ENCODE assay signal across 19 mouse cellular contexts in genomic region chr3:130932723-130933122, GRCm38 (mm10).
DNase-seq lines count a peak whose midpoint lies in the region; ATAC-seq and TF ChIP-seq lines count a peak whose summit lies in the region.
"Had no signal": no experiment of that assay in that cellular context is flagged by ENCODE, and none has a peak within 500 bp of the region (broad histone marks: within the 10 kb centered on the region; RNA-seq: fewer than 3 reads in every experiment).

No protein-coding gene starts in this region.

- ATAC-seq in heart, embryonic 12.5 days (ENCODE audit: insufficient number of reproducible peaks, low FRiP score) = no peak
- no peak for ATAC-seq in midbrain, embryonic 15.5 days (replicated peaks)
- ATAC-seq in Patski = peak; percentile 90
- ATAC-seq in cerebellum, adult (ENCODE audit: insufficient number of reproducible peaks, low FRiP score, low TSS enrichment) = no peak
- ATAC-seq: forebrain, embryonic 13.5 days; forebrain, postnatal 0 days; intestine, embryonic 16.5 days had no signal

- DNase-seq in heart, adult 11 months = peak; percentile 78
- no peak for DNase-seq in midbrain, embryonic 10.5 days (ENCODE audit: low spot score)
- no peak for DNase-seq in Patski (ENCODE audit: low read depth, low spot score)
- no peak for DNase-seq in spleen, adult 12 weeks (ENCODE audit: low spot score)
- DNase-seq: adrenal gland, postnatal 10 days; cerebellum, adult 11-12 months; cerebellum, adult 9-11 months; cerebellum, postnatal 36 days; forebrain, postnatal 0 days; gastrocnemius, postnatal 25 days had no signal

- peaks cover 23% of the 10 kb centered on the region for H3K4me1 ChIP-seq in heart, embryonic 12.5 days (replicated peaks)
- H3K4me1 ChIP-seq in midbrain, embryonic 10.5 days = peaks cover 15% of the 10 kb centered on the region
- peaks cover 4% of the 10 kb centered on the region; the same call in 1 of the 2 replicates for H3K4me1 ChIP-seq in midbrain, embryonic 15.5 days
- H3K4me1 ChIP-seq: forebrain, embryonic 13.5 days; hindbrain, embryonic 15.5 days had no signal

- CTCF ChIA-PET in Patski (lab: Charles Lee) = interaction anchor here (0.9 to 3.8 kb wide), 2 partner anchors 9 to 24 kb away, joined by 3 to 10 read pairs; no protein-coding TSS in a partner anchor

- 68% methylated on average over 6 of the region's 6 CpGs for WGBS in heart, embryonic 12.5 days
- WGBS in midbrain, embryonic 10.5 days = 81% methylated on average over 6 of the region's 6 CpGs
- WGBS in midbrain, embryonic 15.5 days = 78% methylated on average over 6 of the region's 6 CpGs

- no peak overlapping the region for H3K27ac ChIP-seq in heart, embryonic 12.5 days (ENCODE audit: poor library complexity, severe bottlenecking)
- H3K27ac ChIP-seq in midbrain, embryonic 10.5 days (replicated peaks) = peak overlapping the region; percentile 43; the same call in 1 of the 2 replicates
- no peak overlapping the region for H3K27ac ChIP-seq in midbrain, embryonic 15.5 days
- H3K27ac ChIP-seq: forebrain, embryonic 13.5 days; hindbrain, embryonic 10.5 days; hindbrain, embryonic 15.5 days had no signal

- no peak overlapping the region for H3K9ac ChIP-seq in heart, embryonic 12.5 days
- H3K9ac ChIP-seq in midbrain, embryonic 15.5 days = no peak overlapping the region
- H3K9ac ChIP-seq: forebrain, embryonic 13.5 days; forebrain, postnatal 0 days; hindbrain, embryonic 15.5 days had no signal

- no peak for TF ChIP-seq CTCF in Patski (IDR thresholded peaks at IDR 0.05)

- in situ Hi-C loops in Patski (cut with MboI; ENCODE audit: low pct_unique_long_range_greater_than_20kb) = no loop called here

- no peak overlapping the region for H3K4me3 ChIP-seq in heart, embryonic 12.5 days
- H3K4me3 ChIP-seq in midbrain, embryonic 10.5 days = no peak overlapping the region
- no peak overlapping the region for H3K4me3 ChIP-seq in midbrain, embryonic 15.5 days
- H3K4me3 ChIP-seq in myocyte = no peak overlapping the region
- H3K4me3 ChIP-seq: forebrain, embryonic 13.5 days; hindbrain, embryonic 10.5 days; hindbrain, embryonic 15.5 days had no signal

- H3K4me2 ChIP-seq in heart, embryonic 12.5 days = no peak overlapping the region
- no peak overlapping the region for H3K4me2 ChIP-seq in midbrain, embryonic 15.5 days
- H3K4me2 ChIP-seq in myocyte (ENCODE audit: low read depth) = peak overlapping the region; percentile 66
- H3K4me2 ChIP-seq: forebrain, embryonic 13.5 days; heart, embryonic 11.5 days; hindbrain, embryonic 15.5 days had no signal

- TF ChIP-seq POLR2A in myocyte (IDR thresholded peaks at IDR 0.05; ENCODE audit: insufficient read length, low read depth) = no peak

- POLR2A ChIA-PET in Patski (lab: Charles Lee) = no interaction called here

- no peaks in the 10 kb centered on the region for H3K27me3 ChIP-seq in heart, embryonic 12.5 days (replicated peaks)
- H3K27me3 ChIP-seq in midbrain, embryonic 10.5 days (ENCODE audit: low read depth, poor library complexity, severe bottlenecking) = peaks cover 9% of the 10 kb centered on the region; the same call in 1 of the 2 replicates
- H3K27me3 ChIP-seq in midbrain, embryonic 15.5 days (replicated peaks) = no peaks in the 10 kb centered on the region
- H3K27me3 ChIP-seq in Patski (no peaks in the 10 kb centered on the region), myocyte (ENCODE audit: control insufficient read depth, insufficient read depth, insufficient read length) (no peaks in the 10 kb centered on the region)
- H3K27me3 ChIP-seq: hindbrain, embryonic 15.5 days had no signal

- no peaks in the 10 kb centered on the region for H3K79me2 ChIP-seq in myocyte (ENCODE audit: control insufficient read depth, insufficient read depth)

- no peaks in the 10 kb centered on the region for H3K36me3 ChIP-seq in heart, embryonic 12.5 days
- H3K36me3 ChIP-seq in midbrain, embryonic 10.5 days = no peaks in the 10 kb centered on the region
- no peaks in the 10 kb centered on the region for H3K36me3 ChIP-seq in midbrain, embryonic 15.5 days (replicated peaks)
- no peaks in the 10 kb centered on the region for H3K36me3 ChIP-seq in myocyte (ENCODE audit: control insufficient read depth, insufficient read depth)
- H3K36me3 ChIP-seq: hindbrain, embryonic 10.5 days; hindbrain, embryonic 15.5 days had no signal

- H3K9me3 ChIP-seq in heart, embryonic 12.5 days (replicated peaks) = no peaks in the 10 kb centered on the region
- no peaks in the 10 kb centered on the region; the same call in 1 of the 2 replicates for H3K9me3 ChIP-seq in midbrain, embryonic 10.5 days (replicated peaks)
- H3K9me3 ChIP-seq in midbrain, embryonic 15.5 days = no peaks in the 10 kb centered on the region
- H3K9me3 ChIP-seq: forebrain, embryonic 13.5 days; hindbrain, embryonic 10.5 days; hindbrain, embryonic 15.5 days had no signal

- no peak overlapping the region for H3ac ChIP-seq in myocyte (ENCODE audit: control insufficient read depth, insufficient read length)

TF ChIP-seq in myocyte, 11 proteins besides CTCF, POLR2A, EP300 and RAD21:
- TF ChIP-seq MYOG (IDR thresholded peaks at IDR 0.05; ENCODE audit: control insufficient read depth in 1 of 3, insufficient read depth in 1 of 3, insufficient read length in 2 of 3, low read depth in 2 of 3) = peak in 1 of 3 experiments; percentile 19
- TF ChIP-seq TCF12 (IDR thresholded peaks at IDR 0.05; ENCODE audit: insufficient read depth, poor library complexity, severe bottlenecking) = no peak
- TF ChIP-seq SRF (IDR thresholded peaks at IDR 0.05; ENCODE audit: control insufficient read depth, insufficient read length, low read depth) = no peak
- no peak for TF ChIP-seq CEBPB (IDR thresholded peaks at IDR 0.05; ENCODE audit: insufficient read depth, poor library complexity, severe bottlenecking)
- TF ChIP-seq POLR2AphosphoS2 (IDR thresholded peaks at IDR 0.05; ENCODE audit: insufficient read length, low read depth) = no peak
- no peak for TF ChIP-seq USF1 (IDR thresholded peaks at IDR 0.05; ENCODE audit: low read depth)
